Mouse (Mus musculus) adrenal gland, postnatal 36 days (tissue): ENCODE data around the gene Hap1. TPM values are rescaled to one million over a fixed set of nuclear protein-coding genes. Genes with fewer than 3 reads are reported as not detected.
A peak's percentile ranks its signal among the peaks of the same experiment; 100 is the strongest.
"Not testable (repeated sequence)": the region's sequence is repeated elsewhere in the genome, so short reads cannot be mapped to it uniquely, and the experiment has no call there.

Experiments
- DNase-seq, 2 experiments: peaks; one replicate each; pipeline ENCODE4 v3.0.0; 2021; ENCODE audit warnings: mixed read lengths in 1 of 2
- total RNA-seq, 2 experiments: library from RNA; stranded (reverse); gene quantifications; 2 replicates each; pipeline ENCODE4 v1.2.3; 2021

Gene Hap1
- total RNA-seq, 2 experiments from 2014 or later = 36.0 to 43.8 TPM

GRCm38 (mm10) chr11:100389931-100390445 is 34.1 kb upstream of the Hap1 start:
- peak; percentile 49 to 69 for DNase-seq

- DNase-seq = peak; percentile 73 to 74
Observed at GRCm38 (mm10) chr11:100388588-100388987, 32.7 kb upstream of the Hap1 start.

- DNase-seq = peak; percentile 41 to 59
Observed at GRCm38 (mm10) chr11:100387589-100388375, 31.9 kb upstream of the Hap1 start.

- no peak for DNase-seq
Observed at GRCm38 (mm10) chr11:100387111-100387510, 31.2 kb upstream of the Hap1 start.

GRCm38 (mm10) chr11:100386586-100386985 is 30.7 kb upstream of the Hap1 start:
- no peak for DNase-seq

- DNase-seq = no peak
Observed at GRCm38 (mm10) chr11:100385016-100385415, 29.1 kb upstream of the Hap1 start.

GRCm38 (mm10) chr11:100382682-100383081 is 26.8 kb upstream of the Hap1 start:
- no peak for DNase-seq

- no peak for DNase-seq
Observed at GRCm38 (mm10) chr11:100379311-100379710, 23.4 kb upstream of the Hap1 start.

- DNase-seq = no peak
Observed at GRCm38 (mm10) chr11:100378446-100378845, 22.5 kb upstream of the Hap1 start.

- DNase-seq = no peak
Observed at GRCm38 (mm10) chr11:100377989-100378388, 22.1 kb upstream of the Hap1 start.

GRCm38 (mm10) chr11:100376746-100377389 is 20.9 kb upstream of the Hap1 start:
- DNase-seq = no peak

- DNase-seq = no peak
Observed at GRCm38 (mm10) chr11:100376005-100376404, 20.1 kb upstream of the Hap1 start.

- no peak for DNase-seq
Observed at GRCm38 (mm10) chr11:100375127-100375526, 19.2 kb upstream of the Hap1 start.

GRCm38 (mm10) chr11:100371981-100372558 is 16.1 kb upstream of the Hap1 start:
- no peak for DNase-seq

GRCm38 (mm10) chr11:100369822-100370221 is 13.9 kb upstream of the Hap1 start:
- DNase-seq = no peak

GRCm38 (mm10) chr11:100369145-100369544 is 13.2 kb upstream of the Hap1 start:
- DNase-seq = no peak

GRCm38 (mm10) chr11:100362979-100363562 is 7.1 kb upstream of the Hap1 start:
- DNase-seq = peak; percentile 75 to 78

GRCm38 (mm10) chr11:100362209-100362978 is 6.5 kb upstream of the Hap1 start:
- peak; percentile 78 to 81 for DNase-seq

GRCm38 (mm10) chr11:100361059-100361458 is 5.1 kb upstream of the Hap1 start:
- not testable (repeated sequence) for DNase-seq

GRCm38 (mm10) chr11:100360175-100360574 is 4.2 kb upstream of the Hap1 start:
- no peak for DNase-seq

GRCm38 (mm10) chr11:100357408-100357807 is 1.5 kb upstream of the Hap1 start:
- no peak for DNase-seq

GRCm38 (mm10) chr11:100356819-100357211 is 887 bp upstream of the Hap1 start:
- DNase-seq = no peak
